Comparison of ENCODE assay signal across 20 mouse cellular contexts in genomic region chr1:47448070-47448469, GRCm38 (mm10).
A peak's percentile ranks its signal among the peaks of the same experiment; 100 is the strongest.
DNase-seq lines count a peak whose midpoint lies in the region; ATAC-seq and TF ChIP-seq lines count a peak whose summit lies in the region.
"Had no signal": no experiment of that assay in that cellular context is flagged by ENCODE, and none has a peak within 500 bp of the region (broad histone marks: within the 10 kb centered on the region; RNA-seq: fewer than 3 reads in every experiment).

No protein-coding gene starts in this region.

- no peak for TF ChIP-seq CTCF in midbrain, postnatal 0 days (IDR thresholded peaks at IDR 0.05)

- WGBS in forebrain, embryonic 13.5 days = 62% methylated on average over 3 of the region's 3 CpGs
- WGBS in forebrain, embryonic 11.5 days = 75% methylated on average over 3 of the region's 3 CpGs
- 62% methylated on average over 3 of the region's 3 CpGs for WGBS in midbrain, embryonic 12.5 days
- WGBS in midbrain, postnatal 0 days = 25% methylated on average over 3 of the region's 3 CpGs

- no peaks in the 10 kb centered on the region for H3K9me3 ChIP-seq in forebrain, embryonic 13.5 days (replicated peaks)
- no peaks in the 10 kb centered on the region for H3K9me3 ChIP-seq in forebrain, embryonic 11.5 days (ENCODE audit: control insufficient read depth, low read length)
- no peaks in the 10 kb centered on the region for H3K9me3 ChIP-seq in midbrain, embryonic 12.5 days
- H3K9me3 ChIP-seq in midbrain, postnatal 0 days (ENCODE audit: low read length) = no peaks in the 10 kb centered on the region
- H3K9me3 ChIP-seq: embryonic facial prominence, embryonic 13.5 days; heart, embryonic 15.5 days had no signal

- no peak overlapping the region for H3K9ac ChIP-seq in forebrain, embryonic 13.5 days
- no peak overlapping the region for H3K9ac ChIP-seq in forebrain, embryonic 11.5 days (ENCODE audit: low read length)
- H3K9ac ChIP-seq in midbrain, embryonic 12.5 days (replicated peaks) = no peak overlapping the region
- no peak overlapping the region for H3K9ac ChIP-seq in midbrain, postnatal 0 days (replicated peaks; ENCODE audit: low read length, poor library complexity, severe bottlenecking)
- H3K9ac ChIP-seq: embryonic facial prominence, embryonic 13.5 days; heart, embryonic 15.5 days had no signal

- H3K4me1 ChIP-seq in forebrain, embryonic 13.5 days = peaks cover 17% of the 10 kb centered on the region
- no peaks in the 10 kb centered on the region for H3K4me1 ChIP-seq in forebrain, embryonic 11.5 days (replicated peaks; ENCODE audit: control insufficient read depth, insufficient read depth, low read length)
- peaks cover 5% of the 10 kb centered on the region; the same call in 1 of the 2 replicates for H3K4me1 ChIP-seq in midbrain, embryonic 12.5 days
- H3K4me1 ChIP-seq in midbrain, postnatal 0 days (ENCODE audit: insufficient read depth, low read length) = no peaks in the 10 kb centered on the region
- H3K4me1 ChIP-seq: embryonic facial prominence, embryonic 13.5 days; heart, embryonic 15.5 days had no signal

- H3K36me3 ChIP-seq in forebrain, embryonic 13.5 days (ENCODE audit: poor library complexity, severe bottlenecking) = no peaks in the 10 kb centered on the region
- no peaks in the 10 kb centered on the region for H3K36me3 ChIP-seq in forebrain, embryonic 11.5 days (ENCODE audit: control insufficient read depth, insufficient read depth, low read length)
- H3K36me3 ChIP-seq in midbrain, embryonic 12.5 days = no peaks in the 10 kb centered on the region
- no peaks in the 10 kb centered on the region for H3K36me3 ChIP-seq in midbrain, postnatal 0 days (ENCODE audit: insufficient read depth, low read length)
- H3K36me3 ChIP-seq: embryonic facial prominence, embryonic 13.5 days; heart, embryonic 15.5 days had no signal

- H3K27ac ChIP-seq in forebrain, embryonic 13.5 days = no peak overlapping the region
- H3K27ac ChIP-seq in forebrain, embryonic 11.5 days (ENCODE audit: low read depth, low read length) = no peak overlapping the region
- no peak overlapping the region for H3K27ac ChIP-seq in midbrain, embryonic 12.5 days (replicated peaks)
- H3K27ac ChIP-seq in midbrain, postnatal 0 days (ENCODE audit: low read depth, low read length) = no peak overlapping the region
- H3K27ac ChIP-seq: embryonic facial prominence, embryonic 13.5 days; heart, adult 2 months; heart, embryonic 15.5 days had no signal

- DNase-seq in forebrain, embryonic 11.5 days (ENCODE audit: low spot score) = no peak
- DNase-seq in midbrain, postnatal 0 days (ENCODE audit: low spot score) = no peak
- peak; percentile 9 for DNase-seq in retina, postnatal 1 day
- no peak for DNase-seq in retina, embryonic 14.5 days (ENCODE audit: low spot score)
- no peak for DNase-seq in frontal cortex, postnatal 10 days (ENCODE audit: low spot score in 2 of 2)
- DNase-seq: adrenal gland, postnatal 10 days; B cell, adult 2 months; cerebellum, adult 11-12 months; cerebellum, adult 9-10 months; cerebellum, postnatal 25 days; gastrocnemius, postnatal 14 days; heart, adult 2 months; heart, postnatal 14 days had no signal

- no peak overlapping the region for H3K4me3 ChIP-seq in forebrain, embryonic 13.5 days
- H3K4me3 ChIP-seq in forebrain, embryonic 11.5 days (ENCODE audit: low read depth, low read length) = no peak overlapping the region
- H3K4me3 ChIP-seq in midbrain, embryonic 12.5 days = no peak overlapping the region
- no peak overlapping the region for H3K4me3 ChIP-seq in midbrain, postnatal 0 days (ENCODE audit: low read depth, low read length)
- H3K4me3 ChIP-seq: embryonic facial prominence, embryonic 13.5 days; heart, adult 2 months; heart, embryonic 15.5 days had no signal

- ATAC-seq in forebrain, embryonic 13.5 days = peak; percentile 66
- no peak for ATAC-seq in forebrain, embryonic 11.5 days (replicated peaks; ENCODE audit: low FRiP score)
- ATAC-seq in midbrain, embryonic 12.5 days (ENCODE audit: low FRiP score, low read depth) = peak; percentile 61; the same call in 1 of the 2 replicates
- no peak for ATAC-seq in midbrain, postnatal 0 days (ENCODE audit: low FRiP score)
- ATAC-seq: hindbrain, embryonic 16.5 days; inflammation-experienced regulatory T-cells, adult 6 months had no signal

- H3K27me3 ChIP-seq in forebrain, embryonic 13.5 days = no peaks in the 10 kb centered on the region
- H3K27me3 ChIP-seq in forebrain, embryonic 11.5 days (ENCODE audit: control insufficient read depth, insufficient read depth, low read length) = no peaks in the 10 kb centered on the region
- no peaks in the 10 kb centered on the region for H3K27me3 ChIP-seq in midbrain, embryonic 12.5 days
- no peaks in the 10 kb centered on the region for H3K27me3 ChIP-seq in midbrain, postnatal 0 days (ENCODE audit: insufficient read depth, low read length)
- H3K27me3 ChIP-seq: embryonic facial prominence, embryonic 13.5 days; heart, embryonic 15.5 days had no signal

- H3K4me2 ChIP-seq in forebrain, embryonic 13.5 days = no peak overlapping the region
- H3K4me2 ChIP-seq in forebrain, embryonic 11.5 days (ENCODE audit: low read depth, low read length, severe bottlenecking) = no peak overlapping the region
- H3K4me2 ChIP-seq in midbrain, embryonic 12.5 days (replicated peaks) = no peak overlapping the region
- no peak overlapping the region for H3K4me2 ChIP-seq in midbrain, postnatal 0 days (ENCODE audit: low read depth, low read length, poor library complexity, severe bottlenecking)
- H3K4me2 ChIP-seq: embryonic facial prominence, embryonic 13.5 days; heart, embryonic 11.5 days; heart, embryonic 15.5 days had no signal

Comparison
In these comparisons a context has a peak if more than half of its experiments do, and no peak if none do; other contexts are left out.
1. ATAC-seq: peak in forebrain, embryonic 13.5 days (single experiment) and midbrain, embryonic 12.5 days (single experiment); none in forebrain, embryonic 11.5 days (single experiment) and midbrain, postnatal 0 days (single experiment).